ENCODE assay signal across 7 mouse cellular contexts in the genomic region with DNA sequence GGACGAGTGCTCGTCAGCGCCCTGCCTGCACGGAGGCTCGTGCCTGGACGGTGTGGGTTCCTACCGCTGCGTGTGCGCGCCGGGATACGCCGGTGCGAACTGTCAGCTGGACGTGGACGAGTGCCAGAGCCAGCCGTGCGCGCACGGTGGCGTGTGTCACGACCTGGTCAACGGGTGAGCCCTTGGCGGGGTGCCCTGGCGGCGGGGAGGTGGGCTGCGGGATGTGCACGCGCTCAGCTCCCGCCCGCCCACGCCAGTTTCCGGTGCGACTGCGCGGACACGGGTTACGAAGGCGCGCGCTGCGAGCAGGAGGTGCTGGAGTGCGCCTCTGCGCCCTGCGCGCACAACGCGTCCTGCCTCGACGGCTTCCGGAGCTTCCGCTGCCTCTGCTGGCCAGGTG. TPM values are rescaled to one million over a fixed set of nuclear protein-coding genes. Genes with fewer than 3 reads are reported as not detected.
DNase-seq lines count a peak whose midpoint lies in the region; ATAC-seq lines count a peak whose summit lies in the region.

No protein-coding gene starts in this region.

- H3K9ac ChIP-seq in forebrain, embryonic 15.5 days (replicated peaks): no peak overlapping the region
- H3K9ac ChIP-seq in stomach, embryonic 16.5 days (ENCODE audit: low read length): no peak overlapping the region

- H3K36me3 ChIP-seq in forebrain, embryonic 15.5 days: no peaks in the 10 kb centered on the region
- no peaks in the 10 kb centered on the region for H3K36me3 ChIP-seq in stomach, embryonic 16.5 days (ENCODE audit: control insufficient read depth, insufficient read depth, low read length)

- H3K4me2 ChIP-seq in forebrain, embryonic 15.5 days (replicated peaks): peak overlapping the region; percentile 32
- H3K4me2 ChIP-seq in stomach, embryonic 16.5 days (ENCODE audit: low read depth, low read length): peak overlapping the region; percentile 56

- no peaks in the 10 kb centered on the region for H3K27me3 ChIP-seq in forebrain, embryonic 15.5 days
- peaks cover 8% of the 10 kb centered on the region for H3K27me3 ChIP-seq in stomach, embryonic 16.5 days (ENCODE audit: control insufficient read depth, insufficient read depth, low read length)

- WGBS in forebrain, embryonic 15.5 days: 44% methylated on average over 51 of the region's 52 CpGs
- WGBS in stomach, embryonic 16.5 days: 25% methylated on average over 52 of the region's 52 CpGs

- no peaks in the 10 kb centered on the region for H3K9me3 ChIP-seq in forebrain, embryonic 15.5 days
- no peaks in the 10 kb centered on the region for H3K9me3 ChIP-seq in stomach, embryonic 16.5 days (replicated peaks; ENCODE audit: control insufficient read depth, low read length)

- H3K27ac ChIP-seq in forebrain, embryonic 15.5 days (replicated peaks): no peak overlapping the region
- H3K27ac ChIP-seq in stomach, embryonic 16.5 days (ENCODE audit: low read length): no peak overlapping the region

- peaks cover 24% of the 10 kb centered on the region for H3K4me1 ChIP-seq in forebrain, embryonic 15.5 days
- H3K4me1 ChIP-seq in stomach, embryonic 16.5 days (ENCODE audit: control insufficient read depth, insufficient read depth, low read length): no peaks in the 10 kb centered on the region

- peak; percentile 40 for DNase-seq in lung, postnatal 10 days
- no peak for DNase-seq in lung, adult 18-20 months
- DNase-seq in kidney, postnatal 4 days: peak; percentile 48 to 67
- no peak for DNase-seq in ovary, postnatal 14 days (ENCODE audit: low spot score)
- no peak for DNase-seq in layer of hippocampus, adult 18-20 months (ENCODE audit: low spot score in 2 of 2)

- peak overlapping the region; percentile 24 for H3K4me3 ChIP-seq in forebrain, embryonic 15.5 days
- H3K4me3 ChIP-seq in stomach, embryonic 16.5 days (replicated peaks; ENCODE audit: low read length): peak overlapping the region; percentile 41

- no peak for ATAC-seq in forebrain, embryonic 15.5 days (replicated peaks)
- no peak for ATAC-seq in stomach, embryonic 16.5 days (ENCODE audit: insufficient read depth, low FRiP score)

RNA-seq across cellular contexts. Expression of a gene that starts 10.4 kb away (rescaled TPM):
- polyA plus RNA-seq in forebrain, embryonic 15.5 days (2015; fragmentation: Nextera tagmentation; extraction: Ambion mirVana): 7.1 and 8.4 TPM in 2 replicates
- polyA plus RNA-seq in stomach, embryonic 16.5 days (2015; fragmentation: Nextera tagmentation; extraction: Ambion mirVana): 0.94 and 1.7 TPM in 2 replicates
- 1 to 10 TPM; 2.8 to 3.1 TPM for total RNA-seq in layer of hippocampus, adult 18-20 months (2021)

Comparison
In these comparisons a context has a peak if more than half of its experiments do, and no peak if none do; other contexts are left out.
1. DNase-seq: peak in lung, postnatal 10 days (single experiment) and kidney, postnatal 4 days (2 of 2); none in lung, adult 18-20 months (0 of 2), ovary, postnatal 14 days (single experiment) and layer of hippocampus, adult 18-20 months (0 of 2).